ENCODE assay signal across 8 mouse cellular contexts in the genomic region with DNA sequence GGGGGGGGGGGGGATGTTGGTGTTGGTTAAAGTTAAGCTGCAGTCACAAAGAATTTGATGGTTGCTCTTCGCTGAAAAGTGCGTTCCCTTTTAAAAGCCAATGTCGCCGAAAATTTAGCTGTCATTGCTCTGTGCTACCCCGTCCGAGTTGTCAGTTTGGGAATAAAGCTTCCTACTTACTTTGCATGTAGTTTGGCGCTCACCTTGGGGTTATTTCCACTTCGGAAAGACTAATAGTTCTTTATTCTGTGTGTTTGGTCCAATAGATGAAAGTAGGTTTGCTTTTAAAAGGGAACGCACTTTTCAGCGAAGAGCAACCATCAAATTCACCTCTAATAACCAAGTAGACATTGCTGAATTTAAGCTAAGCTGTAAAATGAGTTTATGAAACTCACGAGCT. TPM values are rescaled to one million over a fixed set of nuclear protein-coding genes. Genes with fewer than 3 reads are reported as not detected.
DNase-seq lines count a peak whose midpoint lies in the region; ATAC-seq and TF ChIP-seq lines count a peak whose summit lies in the region.

No protein-coding gene starts in this region.

- peak; percentile 8 for DNase-seq in embryo, embryonic 11 days
- DNase-seq in embryo, embryonic 9.5 days (ENCODE audit: extremely low spot score): no peak
- no peak for DNase-seq in thymus, adult 2 months
- DNase-seq in thymus, postnatal 10 days (ENCODE audit: low spot score in 2 of 2): no peak
- DNase-seq in testis, postnatal 14 days (ENCODE audit: low spot score): no peak
- no peak for DNase-seq in adrenal gland, adult 8-10 months

- H3K36me3 ChIP-seq in thymus, adult 2 months (ENCODE audit: control insufficient read depth, insufficient read depth, low read length): no peaks in the 10 kb centered on the region
- H3K36me3 ChIP-seq in limb, embryonic 12.5 days: no peaks in the 10 kb centered on the region
- H3K36me3 ChIP-seq in stomach, embryonic 16.5 days (ENCODE audit: control insufficient read depth, insufficient read depth, low read length): no peaks in the 10 kb centered on the region

- peak overlapping the region; percentile 70 for H3K4me2 ChIP-seq in limb, embryonic 12.5 days
- peak overlapping the region; percentile 55 for H3K4me2 ChIP-seq in stomach, embryonic 16.5 days (ENCODE audit: low read depth, low read length)

- no peaks in the 10 kb centered on the region for H3K27me3 ChIP-seq in thymus, adult 2 months (ENCODE audit: control insufficient read depth, insufficient read depth, low read length)
- H3K27me3 ChIP-seq in limb, embryonic 12.5 days: no peaks in the 10 kb centered on the region
- no peaks in the 10 kb centered on the region for H3K27me3 ChIP-seq in stomach, embryonic 16.5 days (ENCODE audit: control insufficient read depth, insufficient read depth, low read length)

- TF ChIP-seq POLR2A in thymus, adult 2 months (IDR thresholded peaks at IDR 0.05; ENCODE audit: control insufficient read depth, extremely low read depth, insufficient read depth, low read length, poor library complexity): no peak

- TF ChIP-seq CTCF in thymus, adult 2 months (IDR thresholded peaks at IDR 0.05; ENCODE audit: borderline replicate concordance, control insufficient read depth, extremely low read depth, insufficient read depth, low read length, poor library complexity): no peak

- no peak overlapping the region for H3K27ac ChIP-seq in thymus, adult 2 months (ENCODE audit: control insufficient read depth, insufficient read depth, low read length)
- no peak overlapping the region for H3K27ac ChIP-seq in limb, embryonic 12.5 days
- no peak overlapping the region for H3K27ac ChIP-seq in stomach, embryonic 16.5 days (ENCODE audit: low read length)

- ATAC-seq in limb, embryonic 12.5 days (ENCODE audit: insufficient number of reproducible peaks, insufficient read depth, low FRiP score, low TSS enrichment, low read depth): no peak
- no peak for ATAC-seq in stomach, embryonic 16.5 days (ENCODE audit: insufficient read depth, low FRiP score)

- under 1% methylated on average over 11 of the region's 11 CpGs for WGBS in thymus, adult 2 months
- WGBS in limb, embryonic 12.5 days: 1% methylated on average over 11 of the region's 11 CpGs
- WGBS in stomach, embryonic 16.5 days: 1% methylated on average over 11 of the region's 11 CpGs

- peak overlapping the region; percentile 76 for H3K4me3 ChIP-seq in thymus, adult 2 months (ENCODE audit: control insufficient read depth, insufficient read depth, low read length)
- peak overlapping the region; percentile 86 for H3K4me3 ChIP-seq in limb, embryonic 12.5 days (replicated peaks)
- peak overlapping the region; percentile 97 for H3K4me3 ChIP-seq in stomach, embryonic 16.5 days (replicated peaks; ENCODE audit: low read length)

- peak overlapping the region; percentile 81 for H3K9ac ChIP-seq in limb, embryonic 12.5 days (replicated peaks)
- peak overlapping the region; percentile 83 for H3K9ac ChIP-seq in stomach, embryonic 16.5 days (ENCODE audit: low read length)

- 0 out of 2 replicates have a peak, but pooled peaks cover 5% of the 10 kb centered on the region for H3K4me1 ChIP-seq in thymus, adult 2 months (replicated peaks; ENCODE audit: control insufficient read depth, insufficient read depth, low read length)
- H3K4me1 ChIP-seq in limb, embryonic 12.5 days (replicated peaks): peaks cover 23% of the 10 kb centered on the region
- peaks cover 15% of the 10 kb centered on the region for H3K4me1 ChIP-seq in stomach, embryonic 16.5 days (ENCODE audit: control insufficient read depth, insufficient read depth, low read length)

- H3K9me3 ChIP-seq in limb, embryonic 12.5 days: no peaks in the 10 kb centered on the region
- H3K9me3 ChIP-seq in stomach, embryonic 16.5 days (replicated peaks; ENCODE audit: control insufficient read depth, low read length): no peaks in the 10 kb centered on the region

RNA-seq across cellular contexts. Expression of a gene that starts 0.6 kb away (rescaled TPM):
- polyA plus RNA-seq in thymus, adult 2 months (2012; rRNA removed): 22.5 and 29.0 TPM in 2 replicates
- 89.1 and 89.4 TPM in 2 replicates for polyA plus RNA-seq in limb, embryonic 12.5 days (2016; fragmentation: Nextera tagmentation; extraction: Ambion mirVana)
- 46.4 and 50.2 TPM in 2 replicates for polyA plus RNA-seq in stomach, embryonic 16.5 days (2015; fragmentation: Nextera tagmentation; extraction: Ambion mirVana)
- 1 to 10 TPM in 3 of 4 experiments, under 1 TPM in 1; 0.99 to 1.3 (median 1.1) TPM for total RNA-seq in adrenal gland, adult 8-10 months (2022)

RNA-seq across cellular contexts. Expression of a gene that starts 39.2 kb away (rescaled TPM):
- 19.8 and 21.4 TPM in 2 replicates for polyA plus RNA-seq in thymus, adult 2 months (2012; rRNA removed)
- polyA plus RNA-seq in limb, embryonic 12.5 days (2016; fragmentation: Nextera tagmentation; extraction: Ambion mirVana): 35.3 and 39.7 TPM in 2 replicates
- polyA plus RNA-seq in stomach, embryonic 16.5 days (2015; fragmentation: Nextera tagmentation; extraction: Ambion mirVana): 69.0 and 80.9 TPM in 2 replicates
- total RNA-seq in adrenal gland, adult 8-10 months (2022): 100 to 1,000 TPM in 1 of 4 experiments, 10 to 100 TPM in 3; 81.5 to 153 (median 83.3) TPM

RNA-seq across cellular contexts. Expression of a gene that starts 57.8 kb away (rescaled TPM):
- 5.1 and 8.3 TPM in 2 replicates for polyA plus RNA-seq in thymus, adult 2 months (2012; rRNA removed)
- 9.7 and 10.1 TPM in 2 replicates for polyA plus RNA-seq in limb, embryonic 12.5 days (2016; fragmentation: Nextera tagmentation; extraction: Ambion mirVana)
- 14.8 and 15.9 TPM in 2 replicates for polyA plus RNA-seq in stomach, embryonic 16.5 days (2015; fragmentation: Nextera tagmentation; extraction: Ambion mirVana)
- total RNA-seq in adrenal gland, adult 8-10 months (2022): 100 to 1,000 TPM in 2 of 4 experiments, 10 to 100 TPM in 2; 23.6 to 283 (median 97.2) TPM
